Mouse (Mus musculus) CH12F3 (cell line): ENCODE measurements around the gene Fam160a1.

Source experiments
- in situ Hi-C: fragments of 300-500 bp; cut with MboI; formaldehyde crosslinking; loops from 2 replicates; pipeline ENCODE4 v1.14.3; 2020; ENCODE audit warnings: low sequenced_read_pairs

Gene Fam160a1

GRCm38 (mm10) chr3:85641751-85642150 is 175.3 kb downstream of the Fam160a1 start:
- in situ Hi-C loops = no loop called here

DNA sequence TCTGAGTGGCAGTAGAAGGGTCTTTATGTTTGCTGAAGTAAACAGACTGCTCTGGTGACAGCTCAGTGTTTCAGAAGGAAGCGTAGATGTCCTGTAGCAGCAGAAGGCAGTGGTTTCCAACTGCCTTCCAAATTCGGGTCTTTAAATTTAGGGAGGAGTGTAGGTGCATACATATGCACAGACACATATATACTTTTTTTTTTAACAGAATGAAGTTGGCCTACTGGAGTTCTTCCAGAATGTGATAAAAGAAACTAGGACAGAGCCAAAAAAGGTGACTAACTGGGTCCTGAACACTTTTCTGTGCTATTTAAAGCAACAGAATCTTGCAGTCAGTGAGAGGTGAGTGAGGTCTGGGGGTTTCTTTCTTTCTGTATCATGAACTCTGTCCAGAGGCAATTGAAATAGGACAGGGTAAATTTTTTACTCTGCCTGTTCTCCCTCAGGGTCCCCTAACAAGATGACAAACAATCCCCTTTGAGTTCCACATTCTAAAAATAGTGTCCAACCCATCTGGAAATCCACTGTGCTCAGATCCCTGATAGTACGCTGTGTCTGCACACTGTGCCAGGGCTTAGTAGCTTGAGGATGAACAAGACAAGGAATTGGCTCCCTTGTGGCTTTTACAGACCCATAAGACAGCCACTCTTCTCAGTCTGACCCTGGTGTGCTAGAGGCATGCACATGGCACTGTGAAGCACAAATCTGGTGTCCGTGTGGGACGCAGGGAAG is 180.2 kb downstream of the Fam160a1 start:
- in situ Hi-C loops = no loop called here

- in situ Hi-C loops = no loop called here
These were observed 181.5 kb downstream of the Fam160a1 start for GRCm38 (mm10) chr3:85635591-85635990.

DNA sequence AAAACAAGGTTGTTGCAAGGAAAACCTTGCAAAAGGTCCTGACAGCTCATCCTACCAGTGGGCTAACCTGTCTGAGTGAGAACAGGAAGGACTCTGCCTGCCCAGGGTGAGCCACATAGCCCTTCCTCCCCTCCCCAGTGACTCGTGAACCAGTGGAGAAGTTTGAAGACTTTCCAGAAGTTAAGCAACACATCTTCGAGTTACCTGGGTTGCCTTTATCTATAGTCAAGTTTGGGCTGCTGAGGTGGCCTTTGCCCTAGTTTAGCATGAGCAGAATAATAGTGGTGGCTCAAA is 182.0 kb downstream of the Fam160a1 start:
- in situ Hi-C loops = no loop called here

- in situ Hi-C loops = no loop called here
These were observed 182.5 kb downstream of the Fam160a1 start for GRCm38 (mm10) chr3:85634389-85635125.

- in situ Hi-C loops = no loop called here
These were observed 183.4 kb downstream of the Fam160a1 start for GRCm38 (mm10) chr3:85633733-85634132.

DNA sequence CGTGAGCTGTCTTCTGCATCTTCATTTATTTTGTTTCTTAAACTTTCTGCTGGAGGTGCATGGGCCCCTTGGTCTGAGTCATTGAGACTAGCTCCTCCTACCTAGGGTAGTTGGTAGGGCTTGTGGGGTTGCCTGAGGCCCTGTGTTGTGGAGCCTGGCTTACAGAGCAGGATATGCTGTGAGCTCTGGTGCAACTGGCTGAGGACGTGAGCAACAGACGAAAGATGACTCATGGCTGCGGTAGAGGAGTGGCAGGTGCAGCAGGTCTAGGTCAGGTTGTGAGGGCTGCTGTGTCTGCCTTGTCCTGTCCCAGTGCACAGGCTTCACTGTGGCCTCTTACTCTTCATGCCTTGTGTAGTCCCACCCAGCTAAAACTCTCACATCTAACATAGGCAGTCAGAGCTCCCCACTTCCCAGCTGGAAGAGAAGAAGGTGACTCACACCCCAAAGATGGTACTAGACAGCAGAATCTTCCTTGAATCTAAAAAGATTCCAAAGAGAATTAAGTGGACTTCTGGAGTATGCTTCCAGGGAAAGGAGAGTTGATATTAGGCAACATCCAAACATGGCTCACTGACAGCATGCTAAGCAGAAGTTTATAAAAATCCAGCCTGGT is 187.1 kb downstream of the Fam160a1 start:
- in situ Hi-C loops = no loop called here

DNA sequence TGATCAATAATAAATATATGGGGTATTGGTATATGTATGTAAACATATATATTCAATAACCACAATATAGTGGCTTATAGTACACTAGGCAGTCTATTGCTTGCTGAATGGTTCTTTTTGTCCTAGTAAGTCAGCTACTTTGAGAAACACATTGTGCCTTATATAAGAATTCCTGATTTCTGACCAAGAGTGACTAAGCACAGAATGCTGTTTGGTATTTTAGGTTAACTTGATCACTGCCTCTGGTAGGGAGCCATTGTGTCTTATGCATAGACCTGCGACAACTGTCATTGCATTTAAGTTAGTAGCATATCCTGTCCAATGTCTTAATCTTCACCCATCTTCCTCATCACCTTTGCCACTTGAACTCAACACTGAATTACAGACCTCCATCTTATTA is 197.3 kb downstream of the Fam160a1 start:
- in situ Hi-C loops = no loop called here

GRCm38 (mm10) chr3:85619345-85619744 is 197.7 kb downstream of the Fam160a1 start:
- in situ Hi-C loops = no loop called here

DNA sequence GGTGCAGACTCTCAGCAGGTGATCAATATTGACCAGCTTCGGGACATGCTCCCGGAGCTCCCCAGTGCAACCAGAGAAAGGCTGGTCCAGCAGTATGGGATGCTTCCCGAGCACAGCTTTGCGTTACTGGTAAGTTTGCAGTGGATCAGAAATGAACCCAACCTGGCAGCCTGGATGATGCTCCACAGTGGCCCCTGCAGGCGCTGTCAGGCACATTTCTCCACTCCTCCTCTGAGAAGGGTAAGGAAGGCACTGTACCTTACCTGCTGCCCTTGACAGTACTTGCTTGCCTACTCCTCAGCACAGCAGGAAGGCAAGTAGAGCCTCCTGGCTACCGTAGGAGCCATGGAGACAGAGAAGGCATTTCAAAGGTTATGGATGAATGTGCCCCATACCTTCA is 198.2 kb downstream of the Fam160a1 start:
- in situ Hi-C loops = no loop called here

DNA sequence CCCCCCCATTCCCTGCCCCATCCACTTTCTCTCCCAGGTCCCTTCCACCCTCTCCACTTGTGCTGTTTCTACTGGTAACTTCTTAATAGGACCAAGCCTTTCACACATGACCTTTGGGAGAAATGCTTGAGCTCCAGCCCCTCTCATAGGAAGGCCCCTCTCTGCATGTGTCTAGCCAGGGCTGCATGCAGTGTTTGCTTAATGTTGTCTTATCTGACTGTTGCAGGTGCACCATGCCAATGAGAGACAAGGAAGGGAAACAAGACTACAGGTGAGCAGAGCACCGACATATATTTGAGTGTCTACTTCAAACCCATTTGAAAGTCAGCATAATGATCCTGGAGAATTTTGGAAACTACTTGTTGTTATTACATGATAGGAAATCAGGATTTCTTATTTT is 200.7 kb downstream of the Fam160a1 start:
- in situ Hi-C loops = no loop called here
